Mouse (Mus musculus): ENCODE data around the gene Napsa.

GRCm38 (mm10) chr7:44615309-44615708 lies 43.1 kb downstream of the Napsa start:
- no peak for TF ChIP-seq ZNF384 (IDR thresholded peaks at IDR 0.05; ENCODE audit: low read depth, low read length)
- TF ChIP-seq MAFK (IDR thresholded peaks at IDR 0.05; ENCODE audit: insufficient read depth, low read depth, low read length), result no peak
